Mouse (Mus musculus) bone marrow macrophage, adult 2 months (primary cell): ENCODE results near the gene Rnf128. TPM values are rescaled to one million over a fixed set of nuclear protein-coding genes. Genes with fewer than 3 reads are reported as not detected.

Source experiments
- H3K27ac ChIP-seq: 2 replicates; pipeline ENCODE4 v1.5.1; 2012; ENCODE audit warnings: low read depth, low read length; ENCODE audit not compliant: insufficient read depth
- H3K4me1 ChIP-seq: 2 replicates; pipeline ENCODE4 v1.6.1; 2012; ENCODE audit warnings: low read length; ENCODE audit not compliant: control insufficient read depth, insufficient read depth
- H3K4me3 ChIP-seq: 2 replicates; pipeline ENCODE4 v1.5.1; 2012; ENCODE audit warnings: mild to moderate bottlenecking, low read length, moderate library complexity; ENCODE audit not compliant: insufficient read depth
- CTCF ChIP-seq: IDR thresholded peaks from 2 replicates; pipeline ENCODE4 v1.5.1; 2012; ENCODE audit warnings: low read depth, mild to moderate bottlenecking, low read length, moderate library complexity
- POLR2A ChIP-seq: IDR thresholded peaks from 2 replicates; pipeline ENCODE4 v1.6.1; 2012; ENCODE audit warnings: mild to moderate bottlenecking, low read depth, low read length, borderline replicate concordance
- polyA plus RNA-seq: library from polyadenylated mRNA; stranded (reverse); fragments of >200 nt; gene quantifications from 2 replicates; pipeline ENCODE4 v1.2.4, GENCODE M21; 2012; ENCODE audit not compliant: missing spikeins, insufficient read depth, insufficient read length

Rnf128 gene
- polyA plus RNA-seq, 1 experiment, result 98.2 TPM

DNA sequence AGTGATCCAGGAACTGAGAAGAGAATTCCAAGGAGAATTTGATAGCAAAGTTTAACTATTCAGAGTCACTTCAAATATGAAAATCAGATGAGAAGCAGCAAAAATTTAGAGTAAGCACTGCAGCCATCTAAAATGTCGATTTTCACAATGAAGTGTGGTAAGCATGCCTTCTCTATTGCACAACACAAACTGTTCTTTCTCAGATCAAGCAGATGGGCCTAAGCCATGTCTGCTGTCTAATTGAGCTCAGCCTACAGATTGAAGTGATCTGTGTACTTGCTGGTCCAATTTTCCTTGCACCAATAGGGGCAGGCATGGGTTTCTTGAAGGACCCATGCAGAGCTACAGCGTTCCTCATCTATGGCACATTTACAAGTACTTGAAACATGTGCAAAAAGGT, 51.6 kb downstream of the Rnf128 start:
- H3K4me1 ChIP-seq, result peaks cover 17% of the 10 kb centered on the region; the same call in 1 of the 2 replicates
- TF ChIP-seq CTCF (no peak), POLR2A (no peak)
- H3K4me3 ChIP-seq, result no peak overlapping the region
- 0 out of 2 replicates have a peak overlapping the region, but pooled peaks have one; percentile 12 for H3K27ac ChIP-seq

DNA sequence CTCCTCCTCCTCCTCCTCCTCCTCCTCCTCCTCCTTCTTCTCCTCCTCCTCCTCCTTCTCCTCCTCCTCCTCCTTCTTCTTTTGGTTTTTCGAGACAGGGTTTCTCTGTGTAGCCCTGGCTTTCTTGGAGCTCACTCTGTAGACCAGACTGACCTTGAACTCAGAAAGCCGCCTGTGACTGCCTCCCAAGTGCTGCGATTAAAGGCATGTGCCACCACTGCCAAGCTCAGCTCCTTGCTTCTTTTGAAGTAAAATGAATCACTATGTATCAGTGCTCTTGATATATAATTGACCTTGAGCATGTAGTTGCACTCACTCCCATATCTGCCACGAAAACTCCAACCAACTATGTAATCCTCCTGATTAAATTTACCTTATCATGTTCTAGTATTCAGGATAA, 59.0 kb downstream of the Rnf128 start:
- Histone ChIP-seq H3K4me1 (no peaks in the 10 kb centered on the region), H3K4me3 (no peak overlapping the region), H3K27ac (no peak overlapping the region)
- TF ChIP-seq CTCF, result no peak
- no peak for TF ChIP-seq POLR2A

DNA sequence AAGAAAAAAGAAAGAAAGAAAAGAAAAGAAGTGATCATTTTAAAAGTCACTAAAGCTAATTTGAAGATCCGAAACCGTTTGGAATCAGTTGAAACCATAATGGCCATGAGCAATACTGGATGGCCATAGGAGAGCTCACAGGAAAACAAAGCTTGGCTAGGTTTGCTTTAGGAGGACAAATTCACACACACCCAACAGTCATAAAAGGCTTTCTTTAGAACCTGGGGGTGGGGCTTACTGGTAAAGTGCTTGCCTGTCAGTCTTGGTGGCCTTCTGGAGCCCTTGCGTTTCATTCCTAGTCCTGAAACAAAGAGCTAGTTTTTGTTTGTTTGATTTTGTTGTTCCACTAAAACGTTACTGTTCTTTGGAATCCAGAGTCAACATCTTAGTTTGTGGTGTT, 71.6 kb downstream of the Rnf128 start:
- Histone ChIP-seq H3K4me3 (no peak overlapping the region), H3K4me1 (peaks cover 9% of the 10 kb centered on the region), H3K27ac (no peak overlapping the region)
- TF ChIP-seq POLR2A, result no peak
- TF ChIP-seq CTCF, result no peak

DNA sequence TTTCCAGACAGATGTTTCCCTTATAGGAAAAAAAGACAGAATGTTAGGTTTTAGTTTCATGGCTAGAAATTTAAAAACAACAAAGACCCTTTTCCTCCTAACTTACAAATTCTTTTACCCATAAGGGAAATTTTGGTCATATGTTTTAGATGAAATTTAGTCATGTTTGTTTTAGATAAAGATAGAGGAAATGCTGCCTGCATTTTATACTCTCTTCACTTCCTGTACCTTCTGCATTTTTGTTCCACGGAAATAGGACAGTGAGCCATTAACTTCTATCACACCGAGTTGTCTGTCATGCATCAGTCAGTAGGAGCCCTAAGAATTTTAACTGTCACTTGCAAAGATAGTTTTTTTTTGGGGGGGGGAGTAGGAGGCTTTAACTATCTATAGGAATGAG, 76.6 kb downstream of the Rnf128 start:
- Histone ChIP-seq H3K27ac (no peak overlapping the region), H3K4me3 (no peak overlapping the region), H3K4me1 (peaks cover 5% of the 10 kb centered on the region)
- TF ChIP-seq CTCF, result no peak
- TF ChIP-seq POLR2A, result no peak

GRCm38 (mm10) chrX:139640418-139640817, 77.3 kb downstream of the Rnf128 start:
- TF ChIP-seq CTCF (no peak), POLR2A (no peak)
- Histone ChIP-seq H3K4me3 (no peak overlapping the region), H3K27ac (no peak overlapping the region), H3K4me1 (peaks cover 5% of the 10 kb centered on the region)

DNA sequence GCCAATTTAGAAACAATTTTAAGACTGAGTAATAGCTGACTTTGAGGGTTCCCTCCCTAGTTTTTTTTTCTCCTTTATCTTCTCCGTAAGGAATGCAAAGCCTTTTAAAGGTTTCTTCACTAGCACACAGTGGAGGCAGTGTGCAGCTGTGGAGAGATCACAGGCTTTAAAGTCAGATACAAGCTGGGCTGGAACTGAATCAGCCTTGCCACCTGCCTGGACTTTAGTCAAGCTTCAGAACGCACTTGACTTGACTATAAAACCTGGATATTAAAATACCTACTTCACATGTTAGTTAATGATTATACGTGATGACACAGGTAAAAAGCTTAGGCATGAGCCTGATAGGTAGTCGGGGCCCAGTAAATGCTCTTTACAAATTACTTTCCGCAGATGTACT, 89.1 kb downstream of the Rnf128 start:
- no peak for TF ChIP-seq POLR2A
- TF ChIP-seq CTCF, result no peak

DNA sequence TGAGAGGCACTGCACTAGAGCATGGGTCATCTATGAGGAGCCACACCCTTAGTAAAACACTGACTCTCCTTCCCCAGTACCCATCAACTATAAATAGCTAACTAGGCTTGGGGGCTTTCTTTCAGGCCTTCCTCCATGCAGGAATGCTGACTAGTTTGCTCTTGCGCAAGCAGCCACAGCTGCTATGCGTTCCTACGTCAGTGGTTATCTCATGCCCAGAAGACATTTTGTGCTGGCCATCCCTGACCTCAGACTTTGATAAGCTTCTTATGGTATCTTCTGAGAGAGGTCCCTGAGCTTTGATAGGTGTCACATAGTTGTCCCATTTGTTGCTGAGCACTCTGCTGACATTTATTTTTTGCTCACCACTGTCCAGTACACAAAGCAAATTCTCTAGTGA, 90.2 kb downstream of the Rnf128 start:
- Histone ChIP-seq H3K4me3 (no peak overlapping the region), H3K4me1 (peaks cover 8% of the 10 kb centered on the region), H3K27ac (no peak overlapping the region)
- TF ChIP-seq CTCF (no peak), POLR2A (no peak)

More for the DNA sequence above, 89.1 kb downstream of the Rnf128 start:
- Histone ChIP-seq H3K27ac (no peak overlapping the region), H3K4me1 (peaks cover 8% of the 10 kb centered on the region), H3K4me3 (no peak overlapping the region)

GRCm38 (mm10) chrX:139654350-139655063, 91.4 kb downstream of the Rnf128 start:
- TF ChIP-seq POLR2A (no peak), CTCF (no peak)
- H3K4me3 ChIP-seq, result no peak overlapping the region
- peaks cover 8% of the 10 kb centered on the region for H3K4me1 ChIP-seq
- no peak overlapping the region for H3K27ac ChIP-seq

- Histone ChIP-seq H3K27ac (no peak overlapping the region), H3K4me1 (no peaks in the 10 kb centered on the region), H3K4me3 (no peak overlapping the region)
- no peak for TF ChIP-seq CTCF
- TF ChIP-seq POLR2A, result no peak
Observed at GRCm38 (mm10) chrX:139662111-139662510, 99.0 kb downstream of the Rnf128 start.

DNA sequence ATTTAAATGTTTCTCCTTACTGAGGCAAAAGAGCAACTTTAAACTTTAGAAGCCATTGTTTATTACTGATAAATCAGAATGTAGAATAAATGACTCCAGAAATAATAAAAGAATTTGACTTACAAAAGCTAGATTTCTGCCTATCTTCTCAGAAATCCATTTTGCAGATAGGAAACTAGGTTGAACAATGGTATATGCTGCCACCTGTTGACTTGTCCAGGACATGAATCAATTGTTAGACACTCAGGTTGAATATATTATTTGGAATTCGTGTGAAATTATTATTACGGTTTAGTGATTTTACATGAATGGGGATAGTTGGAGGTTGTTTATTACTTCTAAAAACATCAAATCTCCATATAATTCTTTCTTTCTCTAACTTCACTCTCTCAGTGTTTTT, 102.7 kb downstream of the Rnf128 start:
- TF ChIP-seq POLR2A, result no peak
- no peak for TF ChIP-seq CTCF
- Histone ChIP-seq H3K27ac (no peak overlapping the region), H3K4me3 (no peak overlapping the region), H3K4me1 (no peaks in the 10 kb centered on the region)

DNA sequence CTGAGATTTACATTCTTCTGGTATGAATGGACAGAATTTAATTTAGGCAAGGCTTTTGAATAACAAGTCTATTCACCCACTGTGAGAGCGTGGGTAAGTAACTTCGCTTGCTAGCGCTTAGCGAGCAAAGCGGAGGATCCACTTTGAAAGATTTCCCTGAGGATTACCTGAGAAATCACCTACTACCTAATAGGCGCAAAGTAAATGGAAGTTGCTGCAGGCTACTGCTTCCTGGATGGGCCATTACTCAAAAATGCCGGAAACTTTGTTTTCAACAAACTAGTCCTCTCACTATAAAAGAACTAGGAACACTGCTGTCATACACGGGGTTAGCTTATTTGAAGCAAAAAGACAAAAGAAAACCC, 121.3 kb downstream of the Rnf128 start:
- Histone ChIP-seq H3K4me1 (no peaks in the 10 kb centered on the region), H3K27ac (no peak overlapping the region), H3K4me3 (peak overlapping the region; percentile 92)
- no peak for TF ChIP-seq POLR2A
- no peak for TF ChIP-seq CTCF
